ENCODE assay signal across 9 mouse cellular contexts in the genomic region with DNA sequence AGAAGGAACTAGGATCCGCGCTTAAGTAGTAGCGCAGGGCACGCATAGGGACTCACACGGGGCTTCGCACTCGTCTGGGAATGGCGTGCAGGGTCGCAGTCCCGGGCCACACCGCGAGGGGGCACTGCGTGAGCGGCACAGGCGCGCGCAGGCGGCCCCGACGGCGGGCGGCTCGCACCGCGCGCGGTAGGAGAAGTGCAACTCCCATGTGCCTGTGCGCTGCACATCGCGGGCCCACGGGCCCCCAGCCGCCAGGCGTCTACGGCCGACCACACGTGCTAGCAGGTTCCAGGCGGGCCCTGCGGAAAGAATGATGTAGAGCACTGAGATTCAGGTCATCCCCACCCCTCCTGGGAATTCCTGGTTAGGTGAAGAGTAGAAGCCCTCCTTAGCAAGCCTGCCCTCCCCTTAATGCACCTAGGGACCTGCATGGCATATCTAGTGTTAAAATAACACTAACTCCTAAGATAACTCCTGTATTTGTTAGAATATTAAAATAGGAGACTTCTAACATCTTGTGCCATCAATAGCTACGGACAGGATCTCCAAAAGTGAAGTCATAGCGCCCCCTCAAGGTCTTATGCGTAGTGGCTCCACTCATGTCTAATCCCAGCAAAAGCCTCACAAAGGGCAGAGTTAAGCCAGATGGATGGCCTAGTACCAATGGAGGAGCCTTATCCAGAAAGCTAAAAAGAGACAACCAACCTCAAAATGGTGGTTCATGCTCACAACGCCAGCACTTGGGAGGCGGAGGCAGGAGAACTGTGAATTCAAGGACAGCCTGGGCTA. TPM values are rescaled to one million over a fixed set of nuclear protein-coding genes. Genes with fewer than 3 reads are reported as not detected.
DNase-seq lines count a peak whose midpoint lies in the region; ATAC-seq and TF ChIP-seq lines count a peak whose summit lies in the region.
"Had no signal": no experiment of that assay in that cellular context is flagged by ENCODE, and none has a peak within 500 bp of the region (broad histone marks: within the 10 kb centered on the region; RNA-seq: fewer than 3 reads in every experiment).

No protein-coding gene starts in this region.

- in situ Hi-C loops in ES-E14 (cut with MboI; ENCODE audit: low sequenced_read_pairs in 2 of 2, unreplicated experiment in 2 of 2): no loop called here

- H3K27me3 ChIP-seq in hindbrain, embryonic 10.5 days (ENCODE audit: insufficient read depth, poor library complexity, severe bottlenecking): peaks cover 86% of the 10 kb centered on the region
- H3K27me3 ChIP-seq in midbrain, embryonic 11.5 days (ENCODE audit: control insufficient read depth, insufficient read depth, low read length): peaks cover 16% of the 10 kb centered on the region

- H3K27ac ChIP-seq in ES-E14 (ENCODE audit: insufficient read depth, low read depth, low read length, poor library complexity, severe bottlenecking): no peak overlapping the region
- peak overlapping the region; percentile 91 for H3K27ac ChIP-seq in hindbrain, embryonic 10.5 days
- H3K27ac ChIP-seq in midbrain, embryonic 11.5 days (ENCODE audit: low read depth, low read length): no peak overlapping the region
- H3K27ac ChIP-seq: macrophage had no signal

- peak overlapping the region; percentile 69 for H3K9ac ChIP-seq in ES-E14 (ENCODE audit: insufficient read depth, low read depth, low read length, poor library complexity, severe bottlenecking)
- peak overlapping the region; percentile 26; the same call in 1 of the 2 replicates for H3K9ac ChIP-seq in midbrain, embryonic 11.5 days (ENCODE audit: low read length)

- H3K4me3 ChIP-seq in ES-E14 (ENCODE audit: insufficient read depth in 1 of 2, low read depth in 1 of 2, low read length in 2 of 2, poor library complexity in 1 of 2, severe bottlenecking in 1 of 2): peak overlapping the region; percentile 15 to 65; a peak in 3 of 4 replicates
- peak overlapping the region; percentile 61 for H3K4me3 ChIP-seq in hindbrain, embryonic 10.5 days
- H3K4me3 ChIP-seq in midbrain, embryonic 11.5 days (ENCODE audit: low read depth, low read length): peak overlapping the region; percentile 25

- H3K9me3 ChIP-seq in ES-E14 (ENCODE audit: control insufficient read depth, insufficient read depth, low read depth, low read length): no peaks in the 10 kb centered on the region
- H3K9me3 ChIP-seq in hindbrain, embryonic 10.5 days: no peaks in the 10 kb centered on the region
- H3K9me3 ChIP-seq in midbrain, embryonic 11.5 days (ENCODE audit: control insufficient read depth, low read length): no peaks in the 10 kb centered on the region

- peaks cover 0 to 9% of the 10 kb centered on the region in 2 experiments; a peak in 2 of 4 replicates for H3K4me1 ChIP-seq in ES-E14 (ENCODE audit: control insufficient read depth in 2 of 2, insufficient read depth in 2 of 2, low read length in 2 of 2, poor library complexity in 1 of 2)
- H3K4me1 ChIP-seq in hindbrain, embryonic 10.5 days (replicated peaks): peaks cover 73% of the 10 kb centered on the region
- peaks cover 30% of the 10 kb centered on the region for H3K4me1 ChIP-seq in midbrain, embryonic 11.5 days (ENCODE audit: control insufficient read depth, insufficient read depth, low read length)

- peak overlapping the region; percentile 61 for H3K4me2 ChIP-seq in midbrain, embryonic 11.5 days

- H3K36me3 ChIP-seq in ES-E14 (ENCODE audit: control insufficient read depth, insufficient read depth, low read length, poor library complexity, severe bottlenecking): no peaks in the 10 kb centered on the region
- peaks cover 28% of the 10 kb centered on the region for H3K36me3 ChIP-seq in hindbrain, embryonic 10.5 days
- no peaks in the 10 kb centered on the region for H3K36me3 ChIP-seq in midbrain, embryonic 11.5 days (ENCODE audit: control insufficient read depth, insufficient read depth, low read length)

- WGBS in hindbrain, embryonic 10.5 days: 11% methylated on average over 43 of the region's 43 CpGs
- WGBS in midbrain, embryonic 11.5 days: 11% methylated on average over 43 of the region's 43 CpGs

- DNase-seq in adrenal gland, postnatal 10 days: peak; percentile 64
- DNase-seq in adrenal gland, postnatal 4 days (ENCODE audit: low spot score in 2 of 2): no peak
- DNase-seq in ES-E14 (ENCODE audit: low read depth, low spot score): peak; percentile 88
- DNase-seq in embryo, embryonic 10 days (ENCODE audit: low spot score): peak; percentile 89
- peak; percentile 61 for DNase-seq in hindbrain, embryonic 10.5 days (ENCODE audit: low spot score)
- DNase-seq in layer of hippocampus, postnatal 10 days (ENCODE audit: low spot score in 2 of 2): peak; percentile 55 to 63
- DNase-seq in midbrain, embryonic 11.5 days (ENCODE audit: low spot score, missing footprints): peak; percentile 95
- DNase-seq in testis, postnatal 10 days (ENCODE audit: low spot score): peak; percentile 70

- peak; percentile 25; the same call in 1 of the 2 replicates for ATAC-seq in midbrain, embryonic 11.5 days (ENCODE audit: low FRiP score)

TF ChIP-seq in ES-E14, 5 proteins besides CTCF, POLR2A, EP300 and RAD21:
- TF ChIP-seq ZNF384 (IDR thresholded peaks at IDR 0.05; ENCODE audit: low read depth, low read length): no peak
- TF ChIP-seq HCFC1 (IDR thresholded peaks at IDR 0.05; ENCODE audit: borderline replicate concordance, insufficient read depth, low read length): 0 out of 2 replicates have a peak, but pooled peaks have one; percentile 8
- TF ChIP-seq ZC3H11A (IDR thresholded peaks at IDR 0.05; ENCODE audit: borderline replicate concordance, low read depth, low read length): no peak
TF ChIP-seq in ES-E14: peak in this region for 1.

RNA-seq across cellular contexts. Expression of gene Dll3, which starts 3.0 kb away (rescaled TPM):
- total RNA-seq in adrenal gland, postnatal 10 days (2021): under 1 TPM; 0.33 to 0.36 TPM
- 1 to 10 TPM in 1 of 2 experiments, under 1 TPM in 1; 0.62 to 1.6 TPM for total RNA-seq in adrenal gland, postnatal 4 days (2021)
- total RNA-seq in ES-E14 (2012; rRNA removed): 4.1 and 17.4 TPM in 2 replicates
- polyA plus RNA-seq in hindbrain, embryonic 10.5 days (2016; fragmentation: Nextera tagmentation; extraction: Ambion mirVana): 50.2 and 88.5 TPM in 2 replicates
- 1 to 10 TPM; 6.5 to 8.9 TPM for total RNA-seq in layer of hippocampus, postnatal 10 days (2021)
- 89.6 and 90.0 TPM in 2 replicates for polyA plus RNA-seq in midbrain, embryonic 11.5 days (2014; fragmentation: Nextera tagmentation; extraction: Ambion mirVana)
- polyA plus RNA-seq: macrophage had no signal

RNA-seq across cellular contexts. Expression of gene Selenov, which starts 8.0 kb away (rescaled TPM):
- total RNA-seq in adrenal gland, postnatal 10 days (2021): 1 to 10 TPM in 1 of 2 experiments, not detected in 1; 1.2 TPM
- total RNA-seq in adrenal gland, postnatal 4 days (2021): under 1 TPM; 0.87 TPM
- 0.16 and 0.58 TPM in 2 replicates for total RNA-seq in ES-E14 (2012; rRNA removed)
- polyA plus RNA-seq in hindbrain, embryonic 10.5 days (2016; fragmentation: Nextera tagmentation; extraction: Ambion mirVana): 0.58 and 0.80 TPM in 2 replicates
- 1 to 10 TPM; 1.4 to 4.2 TPM for total RNA-seq in layer of hippocampus, postnatal 10 days (2021)
- 0.41 and 0.48 TPM in 2 replicates for polyA plus RNA-seq in midbrain, embryonic 11.5 days (2014; fragmentation: Nextera tagmentation; extraction: Ambion mirVana)
- polyA plus RNA-seq: macrophage had no signal

RNA-seq across cellular contexts. Expression of gene Timm50, which starts 12.8 kb away (rescaled TPM):
- 100 to 1,000 TPM; 108 to 114 TPM for total RNA-seq in adrenal gland, postnatal 10 days (2021)
- total RNA-seq in adrenal gland, postnatal 4 days (2021): 10 to 100 TPM; 84.1 to 85.6 TPM
- 124 and 159 TPM in 2 replicates for total RNA-seq in ES-E14 (2012; rRNA removed)
- polyA plus RNA-seq in hindbrain, embryonic 10.5 days (2016; fragmentation: Nextera tagmentation; extraction: Ambion mirVana): 252 and 255 TPM in 2 replicates
- 10 to 100 TPM; 49.2 to 49.6 TPM for total RNA-seq in layer of hippocampus, postnatal 10 days (2021)
- polyA plus RNA-seq in midbrain, embryonic 11.5 days (2014; fragmentation: Nextera tagmentation; extraction: Ambion mirVana): 195 and 214 TPM in 2 replicates

RNA-seq across cellular contexts. Expression of gene Eid2b, which starts 21.5 kb away (rescaled TPM):
- total RNA-seq in adrenal gland, postnatal 10 days (2021): 10 to 100 TPM; 13.4 to 15.7 TPM
- 10 to 100 TPM; 22.3 to 23.6 TPM for total RNA-seq in adrenal gland, postnatal 4 days (2021)
- 4.3 and 4.6 TPM in 2 replicates for total RNA-seq in ES-E14 (2012; rRNA removed)
- 11.8 and 14.3 TPM in 2 replicates for polyA plus RNA-seq in hindbrain, embryonic 10.5 days (2016; fragmentation: Nextera tagmentation; extraction: Ambion mirVana)
- 10 to 100 TPM; 41.8 to 43.2 TPM for total RNA-seq in layer of hippocampus, postnatal 10 days (2021)
- 18.0 and 21.9 TPM in 2 replicates for polyA plus RNA-seq in midbrain, embryonic 11.5 days (2014; fragmentation: Nextera tagmentation; extraction: Ambion mirVana)

RNA-seq across cellular contexts. Expression of gene Eid2, which starts 31.4 kb away (rescaled TPM):
- 10 to 100 TPM; 22.8 to 34.9 TPM for total RNA-seq in adrenal gland, postnatal 10 days (2021)
- 10 to 100 TPM; 32.1 to 33.9 TPM for total RNA-seq in adrenal gland, postnatal 4 days (2021)
- 15.3 and 18.5 TPM in 2 replicates for total RNA-seq in ES-E14 (2012; rRNA removed)
- 2.1 TPM in 2 replicates for polyA plus RNA-seq in hindbrain, embryonic 10.5 days (2016; fragmentation: Nextera tagmentation; extraction: Ambion mirVana)
- 10 to 100 TPM; 67.3 to 68.9 TPM for total RNA-seq in layer of hippocampus, postnatal 10 days (2021)
- 10.1 and 13.4 TPM in 2 replicates for polyA plus RNA-seq in midbrain, embryonic 11.5 days (2014; fragmentation: Nextera tagmentation; extraction: Ambion mirVana)

Comparison
In these comparisons a context has a peak if more than half of its experiments do, and no peak if none do; other contexts are left out.
1. DNase-seq: peak in adrenal gland, postnatal 10 days (single experiment), ES-E14 (single experiment), embryo, embryonic 10 days (single experiment), hindbrain, embryonic 10.5 days (single experiment), layer of hippocampus, postnatal 10 days (2 of 2), midbrain, embryonic 11.5 days (single experiment) and testis, postnatal 10 days (single experiment); none in adrenal gland, postnatal 4 days (0 of 2).
2. Peak in every context shown above with its lines, with median percentiles within 50 percentile points of each other: H3K4me3 ChIP-seq.